Mouse (Mus musculus) ES-Bruce4 (cell line): ENCODE measurements around the gene Ntrk2. TPM values are rescaled to one million over a fixed set of nuclear protein-coding genes. Genes with fewer than 3 reads are reported as not detected.

Experiments used
- H3K27ac ChIP-seq: 2 replicates; pipeline ENCODE4 v1.5.1; 2012; ENCODE audit warnings: low read length, inconsistent platforms; ENCODE audit not compliant: insufficient read depth
- H3K27me3 ChIP-seq: 2 replicates; pipeline ENCODE4 v1.6.1; 2012; ENCODE audit warnings: mild to moderate bottlenecking, low read length, inconsistent platforms; ENCODE audit not compliant: control insufficient read depth, poor library complexity, insufficient read depth, severe bottlenecking
- H3K36me3 ChIP-seq: 2 replicates; pipeline ENCODE4 v1.6.1; 2012; ENCODE audit warnings: inconsistent platforms, mild to moderate bottlenecking, low read length, moderate library complexity; ENCODE audit not compliant: control insufficient read depth, poor library complexity, insufficient read depth, severe bottlenecking
- H3K4me1 ChIP-seq: one replicate; pipeline ENCODE4 v1.8.1; 2011; ENCODE audit warnings: low read length; ENCODE audit not compliant: control insufficient read depth, insufficient read depth
- H3K4me3 ChIP-seq: 2 replicates; pipeline ENCODE4 v1.5.1; 2011; ENCODE audit warnings: low read depth, mild to moderate bottlenecking, low read length
- H3K9ac ChIP-seq: 2 replicates; pipeline ENCODE4 v1.6.1; 2012; ENCODE audit warnings: low read depth, mild to moderate bottlenecking, inconsistent platforms; ENCODE audit not compliant: poor library complexity, severe bottlenecking
- H3K9me3 ChIP-seq: replicated peaks from 2 replicates; pipeline ENCODE4 v1.6.1; 2012; ENCODE audit warnings: mild to moderate bottlenecking, low read length, inconsistent platforms; ENCODE audit not compliant: control insufficient read depth, poor library complexity, insufficient read depth, severe bottlenecking
- CTCF ChIP-seq: IDR thresholded peaks from one replicate; pipeline ENCODE4 v1.8.1; 2011; ENCODE audit warnings: low read depth, low read length
- EP300 ChIP-seq: IDR thresholded peaks from 2 replicates; pipeline ENCODE4 v1.6.1; 2011; ENCODE audit warnings: low read depth, low read length; ENCODE audit not compliant: insufficient read depth
- POLR2A ChIP-seq: IDR thresholded peaks from one replicate; pipeline ENCODE4 v1.8.1; 2011; ENCODE audit warnings: low read length; ENCODE audit not compliant: insufficient read depth
- polyA plus RNA-seq: library from polyadenylated mRNA; stranded (reverse); fragments of >200 nt; gene quantifications from 2 replicates; pipeline ENCODE4 v1.2.4, GENCODE M21; 2011; ENCODE audit warnings: low read depth; ENCODE audit not compliant: missing spikeins, insufficient read depth, insufficient read length

Gene Ntrk2
- polyA plus RNA-seq, 1 experiment: 1.7 TPM

- no peaks in the 10 kb centered on the region for H3K9me3 ChIP-seq
- H3K27ac ChIP-seq: no peak overlapping the region
- no peak for TF ChIP-seq POLR2A
- no peak for TF ChIP-seq EP300
- TF ChIP-seq CTCF: no peak
- H3K9ac ChIP-seq: no peak overlapping the region
- no peaks in the 10 kb centered on the region for H3K27me3 ChIP-seq
- H3K4me3 ChIP-seq: no peak overlapping the region
- H3K4me1 ChIP-seq: peaks cover 2% of the 10 kb centered on the region
- H3K36me3 ChIP-seq: no peaks in the 10 kb centered on the region
Observed at GRCm38 (mm10) chr13:58997763-58998162, 191.4 kb downstream of the Ntrk2 start.

GRCm38 (mm10) chr13:58999373-59000053 is 193.1 kb downstream of the Ntrk2 start:
- Histone ChIP-seq H3K36me3 (no peaks in the 10 kb centered on the region), H3K27ac (no peak overlapping the region), H3K4me3 (no peak overlapping the region), H3K9me3 (no peaks in the 10 kb centered on the region), H3K9ac (no peak overlapping the region), H3K27me3 (no peaks in the 10 kb centered on the region), H3K4me1 (peaks cover 2% of the 10 kb centered on the region)
- no peak for TF ChIP-seq EP300
- no peak for TF ChIP-seq CTCF
- TF ChIP-seq POLR2A: no peak

- H3K4me1 ChIP-seq: no peaks in the 10 kb centered on the region
- H3K36me3 ChIP-seq: no peaks in the 10 kb centered on the region
- no peak overlapping the region for H3K9ac ChIP-seq
- H3K27me3 ChIP-seq: no peaks in the 10 kb centered on the region
- no peak for TF ChIP-seq POLR2A
- TF ChIP-seq EP300: no peak
- TF ChIP-seq CTCF: no peak
- H3K27ac ChIP-seq: no peak overlapping the region
- H3K9me3 ChIP-seq: no peaks in the 10 kb centered on the region
- H3K4me3 ChIP-seq: no peak overlapping the region
Observed at GRCm38 (mm10) chr13:59002943-59003806, 196.8 kb downstream of the Ntrk2 start.

- no peak overlapping the region for H3K9ac ChIP-seq
- H3K9me3 ChIP-seq: no peaks in the 10 kb centered on the region
- no peaks in the 10 kb centered on the region for H3K27me3 ChIP-seq
- H3K27ac ChIP-seq: no peak overlapping the region
- no peaks in the 10 kb centered on the region for H3K36me3 ChIP-seq
- H3K4me1 ChIP-seq: no peaks in the 10 kb centered on the region
- TF ChIP-seq EP300 (no peak), CTCF (no peak), POLR2A (no peak)
- H3K4me3 ChIP-seq: no peak overlapping the region
Observed at GRCm38 (mm10) chr13:59003807-59004173, 197.4 kb downstream of the Ntrk2 start.

- H3K9me3 ChIP-seq: no peaks in the 10 kb centered on the region; the same call in 1 of the 2 replicates
- no peak for TF ChIP-seq POLR2A
- TF ChIP-seq CTCF: no peak
- TF ChIP-seq EP300: no peak
- H3K27ac ChIP-seq: no peak overlapping the region
- no peak overlapping the region for H3K9ac ChIP-seq
- H3K36me3 ChIP-seq: no peaks in the 10 kb centered on the region
- no peak overlapping the region for H3K4me3 ChIP-seq
- no peaks in the 10 kb centered on the region for H3K27me3 ChIP-seq
- H3K4me1 ChIP-seq: no peaks in the 10 kb centered on the region
Observed at GRCm38 (mm10) chr13:59004579-59004978, 198.2 kb downstream of the Ntrk2 start.

- H3K27ac ChIP-seq: no peak overlapping the region
- no peaks in the 10 kb centered on the region; the same call in 1 of the 2 replicates for H3K27me3 ChIP-seq
- H3K9ac ChIP-seq: no peak overlapping the region
- H3K9me3 ChIP-seq: no peaks in the 10 kb centered on the region; the same call in none of the 2 replicates
- H3K4me3 ChIP-seq: no peak overlapping the region
- TF ChIP-seq CTCF: no peak
- no peak for TF ChIP-seq POLR2A
- no peak for TF ChIP-seq EP300
- H3K36me3 ChIP-seq: no peaks in the 10 kb centered on the region
- H3K4me1 ChIP-seq: no peaks in the 10 kb centered on the region
Observed at GRCm38 (mm10) chr13:59009855-59010254, 203.5 kb downstream of the Ntrk2 start.
